Comparison of ENCODE assay signal across 8 mouse cellular contexts in the genomic region with DNA sequence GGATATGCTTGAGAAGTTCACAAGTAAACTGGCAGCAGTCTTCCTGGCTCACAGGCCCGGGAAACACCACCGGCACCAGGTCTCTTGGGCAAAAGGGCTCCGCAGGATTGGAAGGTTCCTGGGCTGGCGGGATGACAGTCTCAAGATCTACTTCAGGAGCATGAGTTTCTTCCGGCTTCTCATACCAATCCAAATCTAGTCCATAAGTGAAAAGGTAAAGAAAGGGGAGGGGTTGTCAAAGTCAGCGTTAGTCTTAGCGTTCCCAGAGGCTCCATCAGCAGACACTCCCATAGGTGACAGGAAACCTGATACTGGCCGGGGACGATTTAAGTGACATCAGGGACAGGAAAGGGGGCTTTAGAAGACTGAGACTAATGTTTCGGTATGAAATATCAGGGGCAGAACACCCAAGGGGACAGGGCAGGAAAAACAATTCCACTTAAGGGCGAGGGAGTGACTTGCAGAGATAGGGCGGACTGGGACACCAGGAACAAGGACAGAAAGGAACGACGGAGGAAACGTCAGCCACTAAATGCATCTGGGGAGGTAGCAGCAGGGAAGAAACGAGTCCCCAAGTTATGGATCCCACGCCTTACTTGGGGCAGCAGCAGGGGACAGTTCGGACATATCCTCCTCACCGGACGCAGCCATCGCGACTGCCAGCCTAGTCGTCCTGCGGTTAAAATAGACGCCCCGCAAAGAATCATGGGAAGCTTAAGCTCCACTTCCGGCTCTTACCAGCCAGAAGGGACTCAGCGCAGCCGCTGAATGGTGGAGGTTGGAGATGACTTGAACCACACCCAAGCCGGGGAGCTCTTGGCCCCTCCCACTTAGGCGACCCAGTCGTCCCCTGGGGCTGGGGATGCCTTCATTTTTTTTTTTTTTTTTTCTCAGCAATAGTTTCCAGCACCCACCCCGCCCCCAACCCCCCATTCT. TPM values are rescaled to one million over a fixed set of nuclear protein-coding genes. Genes with fewer than 3 reads are reported as not detected.
DNase-seq lines count a peak whose midpoint lies in the region; ATAC-seq lines count a peak whose summit lies in the region.

Mad2l1bp (minus strand) TSS at position 707 of the 936 bp plus-strand sequence.

- H3K4me1 ChIP-seq in hindbrain, embryonic 10.5 days (replicated peaks) = peaks cover 13% of the 10 kb centered on the region

- no peaks in the 10 kb centered on the region for H3K9me3 ChIP-seq in hindbrain, embryonic 10.5 days

- peak; percentile 88 for DNase-seq in Muller cell, postnatal 12 days (ENCODE audit: inconsistent ontology term)
- peak; percentile 87 for DNase-seq in cerebellum, adult 9-10 months
- DNase-seq in hindbrain, embryonic 10.5 days (ENCODE audit: low spot score) = peak; percentile 89
- DNase-seq in layer of hippocampus, postnatal 10 days (ENCODE audit: low spot score in 2 of 2) = peak; percentile 74 to 81
- DNase-seq in lung, postnatal 10 days = peak; percentile 97
- peak; percentile 97 for DNase-seq in retina, embryonic 14.5 days (ENCODE audit: low spot score)
- DNase-seq in thymus, postnatal 4 days = peak; percentile 89

- peaks cover 24% of the 10 kb centered on the region for H3K36me3 ChIP-seq in hindbrain, embryonic 10.5 days

- H3K27me3 ChIP-seq in hindbrain, embryonic 10.5 days (ENCODE audit: insufficient read depth, poor library complexity, severe bottlenecking) = no peaks in the 10 kb centered on the region

- peak within 1 kb of the TSS; percentile 89 for H3K27ac ChIP-seq in hindbrain, embryonic 10.5 days

- 9% methylated on average over 33 of the region's 33 CpGs for WGBS in hindbrain, embryonic 10.5 days

- peak; percentile 99 for ATAC-seq in frontal cortex, adult (ENCODE audit: low TSS enrichment)

- H3K4me3 ChIP-seq in hindbrain, embryonic 10.5 days = peak within 1 kb of the TSS; percentile 78

RNA-seq across cellular contexts. Expression of gene Mad2l1bp, which starts in this region (rescaled TPM):
- polyA plus RNA-seq in hindbrain, embryonic 10.5 days (2016; fragmentation: Nextera tagmentation; extraction: Ambion mirVana) = 38.7 and 38.9 TPM in 2 replicates
- total RNA-seq in layer of hippocampus, postnatal 10 days (2021) = 10 to 100 TPM; 10.7 to 11.1 TPM

Comparison
In these comparisons a context has a peak if more than half of its experiments do, and no peak if none do; other contexts are left out.
1. Peak in every context shown above with its lines: DNase-seq, ATAC-seq, H3K4me3 ChIP-seq and H3K27ac ChIP-seq.